Mouse (Mus musculus) kidney, embryonic 16.5 days (tissue): ENCODE measurements at regions not wholly inside any gene's neighbourhood (a gene's known extent, or its start where the extent isn't known, plus 50 kb on each side); places are given as distances from the start of the nearest gene placed in this dataset.
"Not testable (repeated sequence)": the region's sequence is repeated elsewhere in the genome, so short reads cannot be mapped to it uniquely, and the experiment has no call there.

ENCODE experiments used
- ATAC-seq: fragments of 200-750 bp; cut with Nextera tagmentation; 2 replicates; pipeline ENCODE4 v1.8.0; 2017; ENCODE audit warnings: moderate TSS enrichment; ENCODE audit not compliant: low FRiP score, low TSS enrichment
- H3K27ac ChIP-seq: fragments of 300-500 bp; sonication (generic); 2 replicates; pipeline ENCODE4 v1.5.1; 2014; ENCODE audit warnings: low read length
- H3K27me3 ChIP-seq: fragments of 300-500 bp; sonication (generic); 2 replicates; pipeline ENCODE4 v1.6.1; 2014; ENCODE audit warnings: low read length, control low read depth, mixed read lengths; ENCODE audit not compliant: insufficient read depth
- H3K36me3 ChIP-seq: fragments of 300-500 bp; sonication (generic); 2 replicates; pipeline ENCODE4 v1.6.1; 2014; ENCODE audit warnings: low read length, control low read depth, mixed read lengths; ENCODE audit not compliant: insufficient read depth
- H3K4me1 ChIP-seq: fragments of 300-500 bp; sonication (generic); 2 replicates; pipeline ENCODE4 v1.6.1; 2014; ENCODE audit warnings: low read length, control low read depth, mixed read lengths; ENCODE audit not compliant: insufficient read depth
- H3K4me2 ChIP-seq: fragments of 300-500 bp; sonication (generic); replicated peaks from 2 replicates; pipeline ENCODE4 v1.6.1; 2014; ENCODE audit warnings: low read depth, low read length
- H3K4me3 ChIP-seq: fragments of 300-500 bp; sonication (generic); 2 replicates; pipeline ENCODE4 v1.5.1; 2014; ENCODE audit warnings: mild to moderate bottlenecking, low read length
- H3K9ac ChIP-seq: fragments of 300-500 bp; sonication (generic); replicated peaks from 2 replicates; pipeline ENCODE4 v1.6.1; 2014; ENCODE audit warnings: low read length
- H3K9me3 ChIP-seq: fragments of 300-500 bp; sonication (generic); 2 replicates; pipeline ENCODE4 v1.6.1; 2016; ENCODE audit warnings: low read length, control low read depth
- WGBS: fragments of 180-500 bp; shearing (Covaris S2); extraction: QIAGEN DNeasy Blood & Tissue Kit; methylation state at CpG from one replicate; pipeline ENCODE4 v1.1.7; 2014; 5-methylcytosine and 5-hydroxymethylcytosine counted together

- peaks cover 4% of the 10 kb centered on the region; the same call in 1 of the 2 replicates for H3K4me1 ChIP-seq
- no peak overlapping the region for H3K27ac ChIP-seq
- no peak overlapping the region for H3K4me3 ChIP-seq
- WGBS: 35% methylated on average over 8 of the region's 8 CpGs
- H3K4me2 ChIP-seq: no peak overlapping the region
- no peak overlapping the region for H3K9ac ChIP-seq
- no peaks in the 10 kb centered on the region for H3K36me3 ChIP-seq
- no peaks in the 10 kb centered on the region for H3K27me3 ChIP-seq
- no peaks in the 10 kb centered on the region for H3K9me3 ChIP-seq
- ATAC-seq: no peak
These were observed 95.8 kb upstream of the Slc1a3 start for GRCm38 (mm10) chr15:8806354-8806753.

- not testable (repeated sequence) for H3K27ac ChIP-seq, ATAC-seq, H3K36me3 ChIP-seq, H3K9ac ChIP-seq, H3K4me2 ChIP-seq, H3K4me3 ChIP-seq, H3K27me3 ChIP-seq, H3K9me3 ChIP-seq, H3K4me1 ChIP-seq
- WGBS: 93% methylated on average over 4 of the region's 5 CpGs
These were observed 95.0 kb upstream of the Slc1a3 start for GRCm38 (mm10) chr15:8805565-8805964.

- no peak overlapping the region for H3K27ac ChIP-seq
- H3K4me1 ChIP-seq: peaks cover 4% of the 10 kb centered on the region; the same call in 1 of the 2 replicates
- H3K9ac ChIP-seq: no peak overlapping the region
- H3K4me2 ChIP-seq: no peak overlapping the region
- no peaks in the 10 kb centered on the region for H3K36me3 ChIP-seq
- H3K9me3 ChIP-seq: no peaks in the 10 kb centered on the region
- no peak for ATAC-seq
- H3K27me3 ChIP-seq: no peaks in the 10 kb centered on the region
- 44% methylated on average over 7 of the region's 7 CpGs for WGBS
- no peak overlapping the region for H3K4me3 ChIP-seq
These were observed 91.5 kb upstream of the Slc1a3 start for GRCm38 (mm10) chr15:8802058-8802457.

GRCm38 (mm10) chr15:8797015-8797414 is 86.5 kb upstream of the Slc1a3 start:
- Histone ChIP-seq H3K27ac (no peak overlapping the region), H3K9ac (no peak overlapping the region), H3K9me3 (no peaks in the 10 kb centered on the region), H3K4me2 (no peak overlapping the region), H3K4me1 (peaks cover under 1% of the 10 kb centered on the region; the same call in 1 of the 2 replicates), H3K36me3 (no peaks in the 10 kb centered on the region), H3K27me3 (no peaks in the 10 kb centered on the region), H3K4me3 (no peak overlapping the region)
- WGBS: 92% methylated on average over 1 of the region's 1 CpGs
- ATAC-seq: no peak

GRCm38 (mm10) chr15:8792106-8792505 is 81.5 kb upstream of the Slc1a3 start:
- 84% methylated on average over 2 of the region's 2 CpGs for WGBS
- Histone ChIP-seq H3K9me3 (no peaks in the 10 kb centered on the region), H3K4me2 (no peak overlapping the region), H3K9ac (no peak overlapping the region), H3K4me1 (no peaks in the 10 kb centered on the region), H3K27me3 (no peaks in the 10 kb centered on the region), H3K4me3 (no peak overlapping the region), H3K27ac (no peak overlapping the region), H3K36me3 (no peaks in the 10 kb centered on the region)
- ATAC-seq: no peak

- H3K36me3 ChIP-seq: no peaks in the 10 kb centered on the region
- H3K9me3 ChIP-seq: no peaks in the 10 kb centered on the region
- H3K27me3 ChIP-seq: no peaks in the 10 kb centered on the region
- H3K4me3 ChIP-seq: no peak overlapping the region
- no peaks in the 10 kb centered on the region for H3K4me1 ChIP-seq
- H3K27ac ChIP-seq: no peak overlapping the region
- no peak for ATAC-seq
- no peak overlapping the region for H3K4me2 ChIP-seq
- H3K9ac ChIP-seq: no peak overlapping the region
These were observed 79.4 kb upstream of the Slc1a3 start for GRCm38 (mm10) chr15:8789924-8790323.

GRCm38 (mm10) chr15:8789000-8789399 is 78.4 kb upstream of the Slc1a3 start:
- H3K27me3 ChIP-seq: no peaks in the 10 kb centered on the region
- no peak overlapping the region for H3K9ac ChIP-seq
- H3K4me2 ChIP-seq: no peak overlapping the region
- no peaks in the 10 kb centered on the region for H3K36me3 ChIP-seq
- no peak overlapping the region for H3K4me3 ChIP-seq
- H3K27ac ChIP-seq: no peak overlapping the region
- no peaks in the 10 kb centered on the region for H3K9me3 ChIP-seq
- ATAC-seq: no peak
- H3K4me1 ChIP-seq: no peaks in the 10 kb centered on the region
- 81% methylated on average over 6 of the region's 6 CpGs for WGBS

GRCm38 (mm10) chr15:8785537-8785936 is 75.0 kb upstream of the Slc1a3 start:
- H3K9me3 ChIP-seq: no peaks in the 10 kb centered on the region
- H3K4me1 ChIP-seq: no peaks in the 10 kb centered on the region
- no peak overlapping the region for H3K4me3 ChIP-seq
- H3K4me2 ChIP-seq: no peak overlapping the region
- no peaks in the 10 kb centered on the region for H3K27me3 ChIP-seq
- no peak overlapping the region for H3K9ac ChIP-seq
- 72% methylated on average over 6 of the region's 6 CpGs for WGBS
- no peak for ATAC-seq
- no peak overlapping the region for H3K27ac ChIP-seq
- no peaks in the 10 kb centered on the region for H3K36me3 ChIP-seq

GRCm38 (mm10) chr15:8783567-8783966 is 73.0 kb upstream of the Slc1a3 start:
- 88% methylated on average over 2 of the region's 2 CpGs for WGBS
- H3K36me3 ChIP-seq: no peaks in the 10 kb centered on the region
- H3K27ac ChIP-seq: no peak overlapping the region
- no peak overlapping the region for H3K4me3 ChIP-seq
- H3K9ac ChIP-seq: no peak overlapping the region
- no peak overlapping the region for H3K4me2 ChIP-seq
- H3K9me3 ChIP-seq: no peaks in the 10 kb centered on the region
- no peak for ATAC-seq
- no peaks in the 10 kb centered on the region for H3K4me1 ChIP-seq
- no peaks in the 10 kb centered on the region for H3K27me3 ChIP-seq

GRCm38 (mm10) chr15:8783036-8783435 is 72.5 kb upstream of the Slc1a3 start:
- no peak overlapping the region for H3K4me2 ChIP-seq
- no peaks in the 10 kb centered on the region for H3K4me1 ChIP-seq
- no peak for ATAC-seq
- no peaks in the 10 kb centered on the region for H3K9me3 ChIP-seq
- H3K36me3 ChIP-seq: no peaks in the 10 kb centered on the region
- WGBS: 51% methylated on average over 1 of the region's 1 CpGs
- H3K9ac ChIP-seq: no peak overlapping the region
- H3K4me3 ChIP-seq: no peak overlapping the region
- H3K27me3 ChIP-seq: no peaks in the 10 kb centered on the region
- no peak overlapping the region for H3K27ac ChIP-seq

GRCm38 (mm10) chr15:8782131-8782507 is 71.6 kb upstream of the Slc1a3 start:
- Histone ChIP-seq H3K36me3 (no peaks in the 10 kb centered on the region), H3K9me3 (no peaks in the 10 kb centered on the region), H3K27ac (no peak overlapping the region), H3K4me3 (no peak overlapping the region), H3K4me2 (no peak overlapping the region), H3K9ac (no peak overlapping the region), H3K4me1 (no peaks in the 10 kb centered on the region), H3K27me3 (no peaks in the 10 kb centered on the region)
- no peak for ATAC-seq
- 83% methylated on average over 10 of the region's 10 CpGs for WGBS
